Comparison of ENCODE assay signal across 31 mouse cellular contexts in the genomic region with DNA sequence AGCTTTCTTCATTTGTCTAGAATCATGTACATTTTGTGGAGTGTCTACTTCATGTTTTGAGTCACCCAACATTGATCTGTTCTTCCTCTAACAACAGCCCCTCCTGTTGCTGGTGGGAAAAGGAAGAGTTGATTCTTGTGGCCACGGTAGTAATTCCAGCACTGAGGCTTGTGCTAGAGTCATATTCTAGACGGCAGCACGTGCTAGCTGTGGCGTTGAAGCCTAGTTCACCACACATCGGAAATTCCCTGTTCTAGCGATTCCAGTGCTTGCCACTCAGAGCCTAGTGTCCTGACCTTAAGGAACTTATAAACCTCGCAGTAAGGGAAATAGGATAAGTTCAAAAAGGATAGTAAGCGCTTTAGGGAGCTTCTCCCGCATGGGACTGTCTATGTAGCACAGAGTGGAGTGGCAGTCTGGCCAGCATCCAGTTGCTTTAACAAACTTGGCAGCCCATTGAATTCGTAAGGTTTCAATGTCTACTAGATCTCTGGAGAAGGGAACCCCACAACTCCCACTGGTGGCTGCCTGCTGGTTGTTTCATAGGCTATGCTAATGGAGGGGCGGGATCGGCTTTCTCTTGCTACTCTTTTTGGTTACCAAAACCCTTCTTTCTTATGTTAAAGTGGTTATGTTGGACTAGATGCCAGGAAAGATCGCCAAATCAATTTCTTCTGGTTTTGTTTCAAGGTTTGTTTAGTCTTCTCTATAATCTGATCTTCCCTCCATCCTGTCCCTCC. TPM values are rescaled to one million over a fixed set of nuclear protein-coding genes. Genes with fewer than 3 reads are reported as not detected.
A peak's percentile ranks its signal among the peaks of the same experiment; 100 is the strongest.
DNase-seq lines count a peak whose midpoint lies in the region; ATAC-seq lines count a peak whose summit lies in the region.
"Had no signal": no experiment of that assay in that cellular context is flagged by ENCODE, and none has a peak within 500 bp of the region (broad histone marks: within the 10 kb centered on the region; RNA-seq: fewer than 3 reads in every experiment).

No protein-coding gene starts in this region.

- H3K9me3 ChIP-seq in forebrain, embryonic 14.5 days (replicated peaks; ENCODE audit: control insufficient read depth, low read length) = no peaks in the 10 kb centered on the region
- no peaks in the 10 kb centered on the region for H3K9me3 ChIP-seq in forebrain, embryonic 12.5 days
- H3K9me3 ChIP-seq in midbrain, embryonic 11.5 days (ENCODE audit: control insufficient read depth, low read length) = no peaks in the 10 kb centered on the region
- H3K9me3 ChIP-seq in midbrain, embryonic 14.5 days (ENCODE audit: control insufficient read depth, low read length) = no peaks in the 10 kb centered on the region
- H3K9me3 ChIP-seq: embryonic facial prominence, embryonic 12.5 days; forebrain, embryonic 15.5 days; heart, embryonic 10.5 days; hindbrain, embryonic 15.5 days; intestine, embryonic 15.5 days; liver, embryonic 13.5 days; megakaryocyte, embryonic 14.5 days; midbrain, embryonic 15.5 days; neural tube, embryonic 12.5 days had no signal

- H3K4me1 ChIP-seq in forebrain, embryonic 14.5 days (ENCODE audit: control insufficient read depth, insufficient read depth, low read length) = no peaks in the 10 kb centered on the region
- no peaks in the 10 kb centered on the region for H3K4me1 ChIP-seq in forebrain, embryonic 12.5 days
- H3K4me1 ChIP-seq in midbrain, embryonic 11.5 days (ENCODE audit: control insufficient read depth, insufficient read depth, low read length) = no peaks in the 10 kb centered on the region
- H3K4me1 ChIP-seq in midbrain, embryonic 14.5 days (ENCODE audit: control insufficient read depth, insufficient read depth, low read length) = no peaks in the 10 kb centered on the region
- H3K4me1 ChIP-seq: forebrain, embryonic 15.5 days; heart, embryonic 10.5 days; hindbrain, embryonic 15.5 days; intestine, embryonic 15.5 days; liver, embryonic 13.5 days; megakaryocyte, embryonic 14.5 days; midbrain, embryonic 15.5 days; neural tube, embryonic 12.5 days had no signal

- 66% methylated on average over 13 of the region's 13 CpGs for WGBS in forebrain, embryonic 14.5 days
- WGBS in forebrain, embryonic 12.5 days = 72% methylated on average over 13 of the region's 13 CpGs
- WGBS in midbrain, embryonic 11.5 days = 72% methylated on average over 13 of the region's 13 CpGs
- WGBS in midbrain, embryonic 14.5 days = 64% methylated on average over 13 of the region's 13 CpGs

- no peak overlapping the region for H3K4me3 ChIP-seq in forebrain, embryonic 14.5 days (ENCODE audit: low read depth, low read length)
- H3K4me3 ChIP-seq in forebrain, embryonic 12.5 days (replicated peaks) = no peak overlapping the region
- H3K4me3 ChIP-seq in midbrain, embryonic 11.5 days (ENCODE audit: low read depth, low read length) = no peak overlapping the region
- H3K4me3 ChIP-seq in midbrain, embryonic 14.5 days (replicated peaks; ENCODE audit: low read depth, low read length) = no peak overlapping the region
- H3K4me3 ChIP-seq: embryonic facial prominence, embryonic 12.5 days; erythroblast, embryonic 14.5 days; forebrain, embryonic 15.5 days; heart, embryonic 10.5 days; hindbrain, embryonic 15.5 days; intestine, embryonic 15.5 days; layer of hippocampus, adult 2 months; liver, embryonic 13.5 days; megakaryocyte, embryonic 14.5 days; midbrain, embryonic 15.5 days; neural tube, embryonic 12.5 days had no signal

- H3K27me3 ChIP-seq in forebrain, embryonic 14.5 days (replicated peaks; ENCODE audit: control insufficient read depth, insufficient read depth, low read length) = no peaks in the 10 kb centered on the region
- H3K27me3 ChIP-seq in forebrain, embryonic 12.5 days = no peaks in the 10 kb centered on the region
- H3K27me3 ChIP-seq in midbrain, embryonic 11.5 days (ENCODE audit: control insufficient read depth, insufficient read depth, low read length) = no peaks in the 10 kb centered on the region
- H3K27me3 ChIP-seq in midbrain, embryonic 14.5 days (ENCODE audit: control insufficient read depth, insufficient read depth, low read length) = no peaks in the 10 kb centered on the region
- H3K27me3 ChIP-seq: forebrain, embryonic 15.5 days; intestine, embryonic 15.5 days; midbrain, embryonic 15.5 days; neural tube, embryonic 12.5 days had no signal

- no peak overlapping the region for H3K9ac ChIP-seq in forebrain, embryonic 14.5 days (ENCODE audit: low read length)
- H3K9ac ChIP-seq in forebrain, embryonic 12.5 days = no peak overlapping the region
- no peak overlapping the region for H3K9ac ChIP-seq in midbrain, embryonic 11.5 days (ENCODE audit: low read length)
- no peak overlapping the region for H3K9ac ChIP-seq in midbrain, embryonic 14.5 days (replicated peaks; ENCODE audit: low read length)
- H3K9ac ChIP-seq: embryonic facial prominence, embryonic 12.5 days; forebrain, embryonic 15.5 days; hindbrain, embryonic 15.5 days; intestine, embryonic 15.5 days; liver, embryonic 13.5 days; midbrain, embryonic 15.5 days; neural tube, embryonic 12.5 days had no signal

- no peak overlapping the region for H3K4me2 ChIP-seq in forebrain, embryonic 14.5 days (ENCODE audit: low read length)
- no peak overlapping the region for H3K4me2 ChIP-seq in forebrain, embryonic 12.5 days
- H3K4me2 ChIP-seq in midbrain, embryonic 11.5 days = no peak overlapping the region
- no peak overlapping the region for H3K4me2 ChIP-seq in midbrain, embryonic 14.5 days (ENCODE audit: low read length)
- H3K4me2 ChIP-seq: embryonic facial prominence, embryonic 12.5 days; forebrain, embryonic 15.5 days; hindbrain, embryonic 15.5 days; intestine, embryonic 15.5 days; liver, embryonic 13.5 days; midbrain, embryonic 15.5 days; neural tube, embryonic 12.5 days had no signal

- peak; percentile 47 for DNase-seq in forebrain, embryonic 14.5 days (ENCODE audit: low spot score)
- peak; percentile 82 for DNase-seq in midbrain, embryonic 11.5 days (ENCODE audit: low spot score, missing footprints)
- DNase-seq in midbrain, embryonic 14.5 days = no peak
- peak; percentile 48 for DNase-seq in ES-CJ7 (ENCODE audit: low read depth, low spot score)
- peak; percentile 35 for DNase-seq in brain, adult 2 months (ENCODE audit: low read depth, low spot score)
- DNase-seq in cerebellum, adult 11-12 months = no peak
- DNase-seq: adrenal gland, postnatal 25 days; B cell, adult 2 months; cerebellum, adult 11 months; cerebellum, postnatal 14 days; gastrocnemius, postnatal 10 days; kidney, adult 8-10 months; kidney, postnatal 14 days; liver, embryonic 13.5 days; lung, adult 2 months; lung, postnatal 36 days; thymus, postnatal 14 days had no signal

- H3K27ac ChIP-seq in forebrain, embryonic 14.5 days (ENCODE audit: low read depth, low read length) = no peak overlapping the region
- no peak overlapping the region for H3K27ac ChIP-seq in forebrain, embryonic 12.5 days
- no peak overlapping the region for H3K27ac ChIP-seq in midbrain, embryonic 11.5 days (ENCODE audit: low read depth, low read length)
- no peak overlapping the region for H3K27ac ChIP-seq in midbrain, embryonic 14.5 days (replicated peaks; ENCODE audit: low read depth, low read length)
- H3K27ac ChIP-seq: embryonic facial prominence, embryonic 12.5 days; forebrain, embryonic 15.5 days; heart, embryonic 10.5 days; hindbrain, embryonic 15.5 days; intestine, embryonic 15.5 days; layer of hippocampus, adult 2 months; liver, embryonic 13.5 days; midbrain, embryonic 15.5 days; neural tube, embryonic 12.5 days had no signal

- H3K36me3 ChIP-seq in forebrain, embryonic 14.5 days (ENCODE audit: control insufficient read depth, insufficient read depth, low read length) = no peaks in the 10 kb centered on the region
- H3K36me3 ChIP-seq in forebrain, embryonic 12.5 days (replicated peaks) = no peaks in the 10 kb centered on the region
- H3K36me3 ChIP-seq in midbrain, embryonic 11.5 days (ENCODE audit: control insufficient read depth, insufficient read depth, low read length) = no peaks in the 10 kb centered on the region
- no peaks in the 10 kb centered on the region for H3K36me3 ChIP-seq in midbrain, embryonic 14.5 days (ENCODE audit: control insufficient read depth, insufficient read depth, low read length)
- H3K36me3 ChIP-seq: embryonic facial prominence, embryonic 12.5 days; forebrain, embryonic 15.5 days; heart, embryonic 10.5 days; hindbrain, embryonic 15.5 days; intestine, embryonic 15.5 days; liver, embryonic 13.5 days; midbrain, embryonic 15.5 days; neural tube, embryonic 12.5 days had no signal

- ATAC-seq in forebrain, embryonic 14.5 days = no peak
- no peak for ATAC-seq in forebrain, embryonic 12.5 days (ENCODE audit: low FRiP score)
- ATAC-seq in midbrain, embryonic 11.5 days (ENCODE audit: low FRiP score) = no peak
- no peak for ATAC-seq in midbrain, embryonic 14.5 days (ENCODE audit: low FRiP score, low TSS enrichment)
- ATAC-seq: forebrain, embryonic 15.5 days; intestine, embryonic 15.5 days; midbrain, embryonic 15.5 days had no signal

RNA-seq across cellular contexts. Expression of a gene that starts 14.9 kb away (rescaled TPM):
- not detected in 2 replicates for polyA plus RNA-seq in forebrain, embryonic 14.5 days (2014; fragmentation: Nextera tagmentation; extraction: Ambion mirVana)
- 0.31 and 0.52 TPM in 2 replicates for polyA plus RNA-seq in forebrain, embryonic 12.5 days (2016; fragmentation: Nextera tagmentation; extraction: Ambion mirVana)
- not detected in 2 replicates for polyA plus RNA-seq in midbrain, embryonic 11.5 days (2014; fragmentation: Nextera tagmentation; extraction: Ambion mirVana)
- polyA plus RNA-seq in midbrain, embryonic 14.5 days (2014; fragmentation: Nextera tagmentation; extraction: Ambion mirVana) = not detected in 2 replicates
- polyA plus RNA-seq: erythroblast, embryonic 14.5 days; forebrain, embryonic 15.5 days; heart, embryonic 16.5 days; liver, embryonic 13.5 days; lung, adult 2 months; midbrain, embryonic 15.5 days; spleen, adult 2 months; testis, adult 2 months had no signal

RNA-seq across cellular contexts. Expression of a gene that starts 47.9 kb away (rescaled TPM):
- polyA plus RNA-seq in forebrain, embryonic 14.5 days (2014; fragmentation: Nextera tagmentation; extraction: Ambion mirVana) = 161 and 168 TPM in 2 replicates
- polyA plus RNA-seq in forebrain, embryonic 12.5 days (2016; fragmentation: Nextera tagmentation; extraction: Ambion mirVana) = 120 TPM in 2 replicates
- 124 and 130 TPM in 2 replicates for polyA plus RNA-seq in midbrain, embryonic 11.5 days (2014; fragmentation: Nextera tagmentation; extraction: Ambion mirVana)
- 167 and 193 TPM in 2 replicates for polyA plus RNA-seq in midbrain, embryonic 14.5 days (2014; fragmentation: Nextera tagmentation; extraction: Ambion mirVana)

RNA-seq across cellular contexts. Expression of a gene that starts 51.2 kb away (rescaled TPM):
- polyA plus RNA-seq in forebrain, embryonic 14.5 days (2014; fragmentation: Nextera tagmentation; extraction: Ambion mirVana) = not detected in 2 replicates
- not detected in 2 replicates for polyA plus RNA-seq in forebrain, embryonic 12.5 days (2016; fragmentation: Nextera tagmentation; extraction: Ambion mirVana)
- polyA plus RNA-seq in midbrain, embryonic 11.5 days (2014; fragmentation: Nextera tagmentation; extraction: Ambion mirVana) = not detected in 2 replicates
- polyA plus RNA-seq in midbrain, embryonic 14.5 days (2014; fragmentation: Nextera tagmentation; extraction: Ambion mirVana) = not detected in 2 replicates
- polyA plus RNA-seq: embryonic facial prominence, embryonic 12.5 days; erythroblast, embryonic 14.5 days; forebrain, embryonic 15.5 days; heart, embryonic 16.5 days; liver, embryonic 13.5 days; midbrain, embryonic 15.5 days; spleen, adult 2 months had no signal

Comparison
In these comparisons a context has a peak if more than half of its experiments do, and no peak if none do; other contexts are left out.
1. DNase-seq: peak in forebrain, embryonic 14.5 days (single experiment), midbrain, embryonic 11.5 days (single experiment), ES-CJ7 (single experiment) and brain, adult 2 months (single experiment); none in midbrain, embryonic 14.5 days (single experiment) and cerebellum, adult 11-12 months (single experiment).